Mouse (Mus musculus) erythroblast, adult 5-6 weeks (primary cell): ENCODE results near the gene Adh6a. TPM values are rescaled to one million over a fixed set of nuclear protein-coding genes. Genes with fewer than 3 reads are reported as not detected.
"Not testable (repeated sequence)": the region's sequence is repeated elsewhere in the genome, so short reads cannot be mapped to it uniquely, and the experiment has no call there.

Experiments
- ATAC-seq: replicated peaks from 2 replicates; pipeline ENCODE4 v1.8.0; 2016; ENCODE audit warnings: moderate number of reproducible peaks, mild to moderate bottlenecking, moderate TSS enrichment, inconsistent platforms; ENCODE audit not compliant: poor library complexity, low FRiP score, severe bottlenecking
- total RNA-seq, 2 experiments: library from RNA; stranded (forward) in 1 of 2; stranded (reverse) in 1 of 2; fragments of 150-400 nt in 1 of 2; fragments of 200-764, 138-1000 nt in 1 of 2; gene quantifications; 2 replicates each; pipeline versions ENCODE4 v1.2.3 to v1.2.4; 2015 to 2017; ENCODE audit warnings: low replicate concordance in 2 of 2

Gene Adh6a
- total RNA-seq, 2 experiments from 2014 or later: not detected

DNA sequence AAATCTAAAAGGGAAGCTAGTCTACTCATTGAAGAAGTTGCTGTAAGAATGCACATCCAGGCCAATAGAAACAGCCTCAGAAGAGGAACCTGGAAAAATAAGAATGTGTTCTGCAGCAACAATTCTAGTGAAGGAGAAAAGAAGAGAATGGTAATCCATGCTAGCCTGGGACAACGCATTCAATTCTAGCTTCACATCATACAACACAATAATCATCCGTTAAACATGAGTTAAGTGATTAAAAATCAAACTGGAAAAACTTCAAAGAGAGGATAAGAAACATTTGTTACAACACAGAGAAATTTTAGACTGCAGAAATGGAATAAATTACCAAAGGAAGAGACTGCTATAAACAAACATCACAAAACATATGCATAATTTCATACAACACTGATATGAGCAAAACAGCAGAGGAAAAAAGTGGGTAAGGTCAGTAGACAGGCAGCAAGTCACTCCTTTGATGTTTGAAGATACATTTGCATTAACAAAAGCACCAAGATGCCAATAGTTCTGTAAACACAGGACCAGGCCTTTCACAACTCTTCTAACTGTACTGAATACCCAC is 3.9 kb downstream of the Adh6a start:
- no peak for ATAC-seq

GRCm38 (mm10) chr3:138325001-138325400 is 11.9 kb downstream of the Adh6a start:
- ATAC-seq: no peak

DNA sequence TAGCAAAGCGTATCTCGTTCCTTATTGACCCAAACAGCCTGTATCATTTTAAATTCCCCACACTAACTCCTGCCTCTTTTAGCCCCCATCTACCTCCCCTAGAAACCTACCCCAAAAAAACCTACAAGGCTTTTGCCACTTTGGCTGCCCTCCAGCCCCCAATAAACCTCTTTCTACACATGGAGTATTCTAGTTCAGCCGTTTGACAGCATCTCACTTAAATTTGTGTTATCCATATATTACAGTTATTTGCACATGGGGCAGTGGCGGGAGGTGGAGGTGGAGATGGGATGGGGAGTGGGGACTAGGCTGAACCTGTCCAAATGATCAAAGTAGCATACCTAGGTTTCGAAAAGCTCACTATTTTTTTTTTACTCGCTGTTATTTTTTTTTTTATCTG is 12.4 kb downstream of the Adh6a start:
- no peak for ATAC-seq

- no peak for ATAC-seq
Measured at GRCm38 (mm10) chr3:138333910-138334309, 20.8 kb downstream of the Adh6a start.

DNA sequence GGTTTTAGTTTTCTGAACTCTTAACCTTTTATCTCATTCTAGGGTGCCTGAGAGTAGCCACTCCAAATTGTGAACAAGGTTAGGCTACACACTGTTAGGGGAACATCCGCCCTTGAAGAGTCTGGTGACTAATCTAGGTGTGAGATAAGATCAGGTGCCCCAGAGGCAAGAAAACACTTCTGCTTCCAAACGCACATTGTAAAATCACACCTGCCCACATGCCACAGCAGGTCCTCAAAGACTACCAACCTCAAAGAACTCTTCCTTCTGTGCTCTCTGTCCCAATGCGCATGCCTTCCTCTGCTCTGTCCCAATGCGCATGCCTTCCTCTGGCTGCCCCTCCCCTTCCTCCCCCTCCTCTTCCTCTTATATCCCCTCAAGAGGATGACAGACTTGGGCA is 21.2 kb downstream of the Adh6a start:
- no peak for ATAC-seq

DNA sequence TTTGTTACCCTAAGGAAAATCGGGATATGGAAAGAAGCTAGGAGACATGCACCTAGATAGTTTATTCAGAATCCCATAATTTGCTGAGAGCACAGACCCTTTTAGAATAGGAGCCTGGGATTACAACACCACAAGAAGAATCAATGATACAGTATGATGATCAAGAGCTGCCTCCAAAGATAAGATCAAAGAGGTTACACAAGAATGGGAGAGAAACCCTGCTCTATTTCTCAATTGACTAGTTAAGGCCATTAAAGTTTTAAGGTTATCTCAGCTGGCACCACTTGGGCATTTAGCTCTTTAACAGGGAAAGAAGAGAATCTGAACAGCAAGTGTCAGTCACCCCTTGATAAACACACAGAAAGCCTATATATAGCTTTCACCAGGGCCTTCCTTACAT is 22.5 kb downstream of the Adh6a start:
- no peak for ATAC-seq

- ATAC-seq: no peak
Measured at GRCm38 (mm10) chr3:138336104-138336754, 23.1 kb downstream of the Adh6a start.

DNA sequence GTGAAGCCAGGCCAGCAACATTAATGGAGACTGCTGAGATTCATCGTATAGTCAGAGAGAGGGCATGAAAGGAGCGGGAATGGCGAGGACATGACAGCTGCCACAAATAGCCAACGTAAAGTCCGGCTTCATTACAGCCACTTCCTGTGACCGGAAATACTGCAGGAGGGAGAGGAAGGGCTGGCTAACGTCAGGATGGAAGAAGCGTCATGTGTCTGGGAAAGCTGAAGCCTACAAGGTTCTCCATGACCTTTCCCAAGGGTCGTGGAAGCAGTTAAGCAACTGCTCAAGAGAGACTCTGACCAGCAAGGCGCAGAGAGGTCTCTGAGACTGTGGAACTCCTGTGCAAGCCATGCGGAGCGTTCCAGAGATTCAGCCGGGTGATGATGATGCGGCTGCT is 28.4 kb downstream of the Adh6a start, which contains the start of gene Adh6b:
Gene Adh6b, plus strand, starts transcription at position 305 of the 400 bp plus-strand sequence.
- no peak for ATAC-seq

DNA sequence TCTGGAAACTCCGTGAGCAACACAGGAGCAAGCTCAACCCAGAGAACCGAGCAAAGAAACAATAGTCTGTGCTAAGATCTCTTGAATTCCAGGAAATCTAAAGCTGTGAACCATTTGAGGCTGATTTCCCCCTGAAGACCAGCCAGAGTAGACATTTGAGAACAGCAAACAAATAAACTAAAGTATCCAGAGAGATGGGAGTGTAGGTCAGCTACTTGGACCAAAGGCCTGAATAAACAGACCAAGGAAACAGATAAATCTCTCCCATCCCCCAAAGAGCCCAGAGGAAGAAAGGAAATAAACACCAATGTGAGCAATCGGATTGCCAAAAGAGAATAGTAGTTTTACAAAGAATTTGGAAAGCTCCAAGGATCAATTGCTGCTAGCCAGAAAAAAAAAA is 34.0 kb downstream of the Adh6a start:
- no peak for ATAC-seq

GRCm38 (mm10) chr3:138352012-138352809 is 39.1 kb downstream of the Adh6a start:
- ATAC-seq: no peak

DNA sequence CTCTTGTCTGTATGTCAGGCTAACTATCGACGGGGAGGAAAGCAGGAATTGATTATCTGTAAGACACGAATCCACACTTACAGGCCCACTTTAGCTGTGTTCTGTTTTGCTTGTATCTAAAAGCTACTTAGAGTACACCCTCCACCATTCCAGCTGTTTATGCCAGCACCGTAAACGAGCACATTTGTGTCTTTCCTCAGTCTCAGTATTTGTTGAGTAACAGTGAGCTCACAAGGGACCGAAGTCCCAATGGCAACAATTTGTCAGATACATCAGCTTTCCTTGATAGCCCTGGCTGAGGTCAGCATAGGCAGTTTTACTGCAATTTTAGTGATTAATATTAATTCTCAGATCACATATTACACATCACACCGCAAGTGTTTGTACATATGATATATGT is 45.8 kb downstream of the Adh6a start:
- ATAC-seq: no peak

- no peak for ATAC-seq
Measured at GRCm38 (mm10) chr3:138360721-138361120, 47.6 kb downstream of the Adh6a start.

- no peak for ATAC-seq
Measured at GRCm38 (mm10) chr3:138362920-138363319, 49.8 kb downstream of the Adh6a start.

DNA sequence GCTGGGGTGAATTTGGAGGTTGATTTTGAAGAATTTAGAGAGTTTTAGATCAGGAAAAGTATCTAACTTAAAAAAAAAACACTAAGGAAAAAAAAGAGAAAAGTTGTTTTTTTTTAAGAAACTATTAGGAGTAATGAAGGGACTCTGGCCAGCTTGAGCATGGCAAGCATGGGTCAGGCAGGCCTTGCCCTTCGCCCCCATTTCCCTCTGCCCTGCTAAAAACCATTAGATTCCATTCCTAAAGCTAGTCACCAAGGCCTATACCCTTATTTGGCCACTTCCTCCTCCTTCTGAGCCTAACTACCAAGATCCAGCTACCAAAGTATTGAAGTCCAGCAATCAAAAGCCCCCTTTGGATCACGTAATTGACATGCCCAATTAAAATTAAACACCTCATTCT is 53.1 kb downstream of the Adh6a start:
- ATAC-seq: no peak

DNA sequence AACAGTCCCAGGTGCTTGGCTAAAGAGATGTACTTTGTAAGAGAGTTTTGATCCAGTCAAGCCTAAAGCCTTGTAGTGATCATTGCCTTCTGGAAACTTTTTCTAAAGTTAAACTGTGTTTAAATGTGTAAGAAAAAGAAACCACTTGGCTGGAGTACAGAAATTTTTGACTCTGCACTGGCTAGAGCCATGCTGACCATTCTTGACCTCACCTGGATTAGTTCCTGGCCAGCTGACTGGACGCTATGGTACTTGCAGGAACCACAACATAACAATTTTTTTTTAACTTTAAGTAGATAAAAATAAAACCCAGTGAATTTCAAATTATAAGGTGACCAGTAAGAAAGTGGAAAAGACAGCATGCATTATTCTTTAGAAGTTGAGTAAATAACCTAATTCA is 56.5 kb downstream of the Adh6a start:
- no peak for ATAC-seq

GRCm38 (mm10) chr3:138370289-138370688 is 57.2 kb downstream of the Adh6a start:
- ATAC-seq: not testable (repeated sequence)

DNA sequence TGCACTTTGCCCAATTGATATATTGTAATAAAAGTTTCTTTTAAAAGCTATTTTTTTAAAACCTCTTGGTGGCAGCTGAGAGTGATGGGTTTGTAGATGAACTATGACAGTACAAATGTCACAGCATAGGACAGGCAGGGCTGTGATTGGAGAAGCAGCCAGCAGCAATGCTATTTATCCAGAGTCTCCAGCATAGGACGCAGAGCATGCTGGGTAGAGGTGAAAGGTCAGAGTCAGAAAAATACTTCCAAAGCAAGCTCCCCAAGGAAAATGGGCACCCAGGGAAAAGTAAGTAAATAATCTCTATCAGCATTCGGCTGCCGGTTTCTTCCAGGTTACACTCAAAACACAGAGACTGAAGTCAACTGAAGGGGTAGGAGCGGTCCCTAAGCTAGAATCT is 60.8 kb downstream of the Adh6a start:
- no peak for ATAC-seq

GRCm38 (mm10) chr3:138375148-138375547 is 62.1 kb downstream of the Adh6a start:
- ATAC-seq: no peak
